Mouse (Mus musculus) heart, embryonic 13.5 days (tissue): ENCODE measurements around the gene Galm. TPM values are rescaled to one million over a fixed set of nuclear protein-coding genes. Genes with fewer than 3 reads are reported as not detected.

ENCODE experiments used
- polyA plus RNA-seq: library from polyadenylated mRNA; unstranded; fragments of >200 nt; fragmentation: Nextera tagmentation; extraction: Ambion mirVana; gene quantifications from 2 replicates; pipeline ENCODE4 v1.2.1, GENCODE M21; 2015

Galm gene
- polyA plus RNA-seq, 1 experiment from 2014 or later: 12.1 TPM

Other genes with a start within 250 kb of the Galm start
- 23.2 and 25.0 TPM in 2 replicates for gene Atl2, start 231.3 kb upstream of the Galm start, polyA plus RNA-seq
- 39.9 and 40.3 TPM in 2 replicates for gene Hnrnpll, start 65.1 kb upstream of the Galm start, polyA plus RNA-seq
- 297 and 314 TPM in 2 replicates for gene Srsf7, start 79.8 kb downstream of the Galm start, polyA plus RNA-seq
- gene Ttc39d, start 80.0 kb downstream of the Galm start, polyA plus RNA-seq: 0.05 and 0.08 TPM in 2 replicates
- gene Gemin6, start 97.0 kb downstream of the Galm start, polyA plus RNA-seq: 24.7 and 32.3 TPM in 2 replicates
- gene Morn2, start 162.7 kb downstream of the Galm start, polyA plus RNA-seq: 21.8 and 23.9 TPM in 2 replicates
- gene Dhx57, start 163.0 kb downstream of the Galm start, polyA plus RNA-seq: 8.2 and 8.5 TPM in 2 replicates
- gene Arhgef33, start 179.9 kb downstream of the Galm start, polyA plus RNA-seq: 0.51 and 0.52 TPM in 2 replicates
- 1.5 and 2.1 TPM in 2 replicates for gene Gm10190, start 246.1 kb downstream of the Galm start, polyA plus RNA-seq